Mouse (Mus musculus) stomach, embryonic 14.5 days (tissue): ENCODE results near the gene Slc22a22. TPM values are rescaled to one million over a fixed set of nuclear protein-coding genes. Genes with fewer than 3 reads are reported as not detected.

ENCODE experiments used
- ATAC-seq: fragments of 200-750 bp; cut with Nextera tagmentation; 2 replicates; pipeline ENCODE4 v1.8.0; 2017; ENCODE audit warnings: low read depth, moderate TSS enrichment; ENCODE audit not compliant: insufficient number of reproducible peaks, insufficient read depth, low FRiP score
- H3K27ac ChIP-seq: fragments of 300-500 bp; sonication (generic); 2 replicates; pipeline ENCODE4 v1.5.1; 2014; ENCODE audit warnings: mild to moderate bottlenecking, low read length, moderate library complexity, mixed read lengths
- H3K27me3 ChIP-seq: fragments of 300-500 bp; sonication (generic); 2 replicates; pipeline ENCODE4 v1.6.1; 2014; ENCODE audit warnings: low read length, control low read depth, mixed read lengths; ENCODE audit not compliant: control insufficient read depth, insufficient read depth
- H3K36me3 ChIP-seq: fragments of 300-500 bp; sonication (generic); 2 replicates; pipeline ENCODE4 v1.6.1; 2014; ENCODE audit warnings: mild to moderate bottlenecking, control low read depth, low read length, moderate library complexity, mixed read lengths; ENCODE audit not compliant: control insufficient read depth, insufficient read depth
- H3K4me1 ChIP-seq: fragments of 300-500 bp; sonication (generic); 2 replicates; pipeline ENCODE4 v1.6.1; 2014; ENCODE audit warnings: low read length, control low read depth, mixed read lengths; ENCODE audit not compliant: control insufficient read depth, insufficient read depth
- H3K4me2 ChIP-seq: fragments of 300-500 bp; sonication (generic); replicated peaks from 2 replicates; pipeline ENCODE4 v1.6.1; 2014; ENCODE audit warnings: low read depth, low read length, control low read depth
- H3K4me3 ChIP-seq: fragments of 300-500 bp; sonication (generic); 2 replicates; pipeline ENCODE4 v1.5.1; 2014; ENCODE audit warnings: low read depth, low read length, control low read depth
- H3K9ac ChIP-seq: fragments of 300-500 bp; sonication (generic); replicated peaks from 2 replicates; pipeline ENCODE4 v1.6.1; 2014; ENCODE audit warnings: low read depth, mild to moderate bottlenecking, control low read depth, low read length, moderate library complexity, mixed read lengths
- H3K9me3 ChIP-seq: fragments of 300-500 bp; sonication (generic); 2 replicates; pipeline ENCODE4 v1.6.1; 2016; ENCODE audit warnings: low read depth, low read length, control low read depth; ENCODE audit not compliant: control insufficient read depth
- polyA plus RNA-seq: library from polyadenylated mRNA; unstranded; fragments of >200 nt; fragmentation: Nextera tagmentation; extraction: Ambion mirVana; gene quantifications from 2 replicates; pipeline ENCODE4 v1.2.1, GENCODE M21; 2014

The Slc22a22 gene
- polyA plus RNA-seq, 1 experiment from 2014 or later: not detected

DNA sequence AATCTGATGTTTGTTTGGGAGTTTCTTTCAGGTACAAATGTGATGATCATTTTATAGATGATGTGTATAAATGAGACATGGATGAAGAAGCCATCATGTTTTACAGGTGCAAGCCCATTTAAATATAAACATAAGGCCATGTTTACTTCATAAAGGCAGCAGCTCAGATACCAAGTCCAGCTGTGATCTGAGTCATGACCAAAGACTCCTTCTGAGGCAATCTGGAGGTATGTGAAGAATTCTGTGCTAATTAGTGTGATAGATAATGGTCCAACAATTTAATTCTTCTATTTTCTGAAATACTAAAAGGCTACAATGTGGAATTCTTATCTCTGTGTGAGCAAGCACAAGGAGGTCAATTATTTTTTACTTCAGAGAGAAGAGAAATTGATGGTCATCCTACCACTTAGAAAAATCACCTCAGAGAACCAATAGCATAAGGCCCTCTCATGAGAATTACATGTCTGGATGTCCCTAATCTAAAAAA is 272.9 kb downstream of the Slc22a22 start:
- no peak for ATAC-seq
- Histone ChIP-seq H3K9me3 (no peaks in the 10 kb centered on the region), H3K4me2 (no peak overlapping the region), H3K27ac (no peak overlapping the region), H3K27me3 (no peaks in the 10 kb centered on the region), H3K36me3 (no peaks in the 10 kb centered on the region), H3K4me1 (no peaks in the 10 kb centered on the region), H3K9ac (no peak overlapping the region), H3K4me3 (no peak overlapping the region)
